In the genomic region with DNA sequence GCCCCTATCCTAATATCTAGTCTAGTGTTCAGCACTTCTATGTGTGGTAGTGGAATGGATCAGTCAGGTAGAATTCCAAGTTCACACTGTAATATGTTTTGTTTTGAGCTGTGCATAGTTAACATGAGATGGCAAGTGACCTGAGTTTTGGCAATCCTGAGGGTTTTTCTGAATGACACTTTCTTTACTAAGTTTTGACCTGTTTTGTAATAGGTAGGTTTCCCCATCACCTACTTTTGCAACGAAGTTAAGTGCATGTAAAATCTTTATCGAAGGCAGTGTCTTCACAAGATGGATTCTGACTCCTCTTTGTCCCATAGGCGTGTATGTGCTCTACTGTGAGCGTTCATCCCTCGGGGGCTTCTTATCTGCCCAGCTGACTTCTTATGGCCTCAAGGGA, we compare ENCODE assay signal across 28 mouse cellular contexts.
A peak's percentile ranks its signal among the peaks of the same experiment; 100 is the strongest.
DNase-seq lines count a peak whose midpoint lies in the region; ATAC-seq and TF ChIP-seq lines count a peak whose summit lies in the region.
"Had no signal": no experiment of that assay in that cellular context is flagged by ENCODE, and none has a peak within 500 bp of the region (broad histone marks: within the 10 kb centered on the region; RNA-seq: fewer than 3 reads in every experiment).

No protein-coding gene starts in this region.

- H3K36me3 ChIP-seq in liver, adult 2 months (ENCODE audit: control insufficient read depth, insufficient read depth, low read length), result no peaks in the 10 kb centered on the region
- peaks cover 28% of the 10 kb centered on the region for H3K36me3 ChIP-seq in liver, embryonic 12.5 days
- H3K36me3 ChIP-seq: embryonic facial prominence, embryonic 15.5 days; forebrain, embryonic 15.5 days had no signal

- H3K4me3 ChIP-seq in liver, adult 2 months (ENCODE audit: insufficient read depth, low read depth, low read length), result no peak overlapping the region
- no peak overlapping the region for H3K4me3 ChIP-seq in liver, embryonic 12.5 days
- H3K4me3 ChIP-seq in bone marrow, adult 2 months (replicated peaks; ENCODE audit: control insufficient read depth, low read depth, low read length), result no peak overlapping the region
- H3K4me3 ChIP-seq: embryonic facial prominence, embryonic 13.5 days; embryonic facial prominence, embryonic 15.5 days; erythroblast, embryonic 14.5 days; forebrain, embryonic 10.5 days; forebrain, embryonic 12.5 days; forebrain, embryonic 15.5 days had no signal

- no peaks in the 10 kb centered on the region for H3K27me3 ChIP-seq in liver, adult 2 months (ENCODE audit: control insufficient read depth, insufficient read depth, low read length)
- H3K27me3 ChIP-seq in liver, embryonic 12.5 days (replicated peaks), result no peaks in the 10 kb centered on the region
- H3K27me3 ChIP-seq: CH12.LX; embryonic facial prominence, embryonic 13.5 days; embryonic facial prominence, embryonic 15.5 days; forebrain, embryonic 12.5 days; forebrain, embryonic 15.5 days; Patski had no signal

- no peak overlapping the region for H3K9ac ChIP-seq in liver, adult 2 months (ENCODE audit: low read depth, low read length)
- no peak overlapping the region for H3K9ac ChIP-seq in liver, embryonic 12.5 days
- H3K9ac ChIP-seq: embryonic facial prominence, embryonic 13.5 days; embryonic facial prominence, embryonic 15.5 days; forebrain, embryonic 12.5 days; forebrain, embryonic 15.5 days; forebrain, postnatal 0 days had no signal

- intact Hi-C loops in heart, postnatal 14 days (cut with DNase I), result no loop called here

- no peak for ATAC-seq in liver, embryonic 12.5 days
- ATAC-seq in granulocyte monocyte progenitor cell, adult 5-6 weeks (replicated peaks; ENCODE audit: poor library complexity, severe bottlenecking), result peak; percentile 12; the same call in 1 of the 2 replicates
- ATAC-seq in erythroid progenitor cell, adult 5-6 weeks (replicated peaks; ENCODE audit: low FRiP score, poor library complexity, severe bottlenecking), result no peak
- ATAC-seq: activated CD4-positive, CD25-positive, alpha-beta regulatory T cell, adult 4 months; CD4-positive, CD25-positive, alpha-beta regulatory T cell, adult 4 months; forebrain, embryonic 15.5 days; forebrain, postnatal 0 days; Patski had no signal

- peak overlapping the region; percentile 75 for H3K27ac ChIP-seq in liver, adult 2 months (replicated peaks; ENCODE audit: insufficient read depth, low read depth, low read length)
- no peak overlapping the region for H3K27ac ChIP-seq in liver, embryonic 12.5 days
- H3K27ac ChIP-seq in bone marrow, adult 2 months (ENCODE audit: control insufficient read depth, insufficient read depth, low read depth, low read length, poor library complexity), result peak overlapping the region; percentile 39; the same call in 1 of the 2 replicates
- H3K27ac ChIP-seq: embryonic facial prominence, embryonic 13.5 days; embryonic facial prominence, embryonic 15.5 days; forebrain, embryonic 10.5 days; forebrain, embryonic 12.5 days; forebrain, embryonic 15.5 days had no signal

- peaks cover 44% of the 10 kb centered on the region; the same call in 1 of the 2 replicates for H3K79me2 ChIP-seq in liver, adult 2 months (ENCODE audit: control insufficient read depth, insufficient read depth, low read length)

- TF ChIP-seq POLR2A in liver, adult 2 months (IDR thresholded peaks at IDR 0.05; ENCODE audit: extremely low read depth, insufficient read depth, low read length), result no peak
- TF ChIP-seq POLR2A in bone marrow, adult 2 months (IDR thresholded peaks at IDR 0.05; ENCODE audit: borderline replicate concordance, control insufficient read depth, low read depth, low read length), result no peak

- TF ChIP-seq CTCF in liver, adult 2 months (IDR thresholded peaks at IDR 0.05; ENCODE audit: low read depth, low read length), result no peak
- TF ChIP-seq CTCF in bone marrow, adult 2 months (IDR thresholded peaks at IDR 0.05; ENCODE audit: control insufficient read depth, insufficient read depth, low read length), result no peak

- peaks cover 19% of the 10 kb centered on the region for H3K4me1 ChIP-seq in liver, adult 2 months (ENCODE audit: control insufficient read depth, insufficient read depth, low read length)
- peaks cover 38% of the 10 kb centered on the region for H3K4me1 ChIP-seq in liver, embryonic 12.5 days
- peaks cover 4% of the 10 kb centered on the region; the same call in 1 of the 2 replicates for H3K4me1 ChIP-seq in bone marrow, adult 2 months (ENCODE audit: control insufficient read depth, insufficient read depth, low read length)

- no peaks in the 10 kb centered on the region for H3K9me3 ChIP-seq in liver, embryonic 12.5 days (replicated peaks)
- H3K9me3 ChIP-seq: embryonic facial prominence, embryonic 13.5 days; embryonic facial prominence, embryonic 15.5 days; forebrain, embryonic 12.5 days; forebrain, embryonic 15.5 days had no signal

- WGBS in liver, adult 2 months, result 54% methylated on average over 5 of the region's 5 CpGs
- 72% methylated on average over 5 of the region's 5 CpGs for WGBS in liver, embryonic 12.5 days (ENCODE audit: insufficient replicate concordance)
- WGBS in bone marrow, adult 2 months, result 55% methylated on average over 5 of the region's 5 CpGs

- DNase-seq in liver, adult 2 months (ENCODE audit: extremely low read depth, low read depth, low spot score), result peak; percentile 90
- no peak for DNase-seq in heart, postnatal 14 days
- DNase-seq: adrenal gland, adult 8-10 months; adrenal gland, postnatal 14 days; adrenal gland, postnatal 36 days; B cell, adult 2 months; cerebellum, adult 11 months; cerebellum, adult 18-20 months; cerebellum, adult 8-10 months; cerebellum, adult 9-11 months; cerebellum, postnatal 14 days; cerebellum, postnatal 36 days; embryo, embryonic 11 days; forebrain, postnatal 0 days had no signal

- H3K4me2 ChIP-seq in liver, embryonic 12.5 days, result no peak overlapping the region
- H3K4me2 ChIP-seq: embryonic facial prominence, embryonic 13.5 days; embryonic facial prominence, embryonic 15.5 days; forebrain, embryonic 12.5 days; forebrain, embryonic 15.5 days had no signal
